In genomic region chr3:88274002-88274401, GRCm38 (mm10) we compare ENCODE assay signal across 18 mouse cellular contexts. TPM values are rescaled to one million over a fixed set of nuclear protein-coding genes. Genes with fewer than 3 reads are reported as not detected.
DNase-seq lines count a peak whose midpoint lies in the region; ATAC-seq and TF ChIP-seq lines count a peak whose summit lies in the region.
"Had no signal": no experiment of that assay in that cellular context is flagged by ENCODE, and none has a peak within 500 bp of the region (broad histone marks: within the 10 kb centered on the region; RNA-seq: fewer than 3 reads in every experiment).

No protein-coding gene starts in this region.

- peak; percentile 33; the same call in 1 of the 2 replicates for TF ChIP-seq CTCF in gastrocnemius, adult 2 months (IDR thresholded peaks at IDR 0.05)
- TF ChIP-seq CTCF in liver, embryonic 14.5 days (IDR thresholded peaks at IDR 0.05; ENCODE audit: low read depth) = peak; percentile 50
- TF ChIP-seq CTCF in cortical plate, adult 2 months (IDR thresholded peaks at IDR 0.05; ENCODE audit: extremely low read depth, insufficient read depth, low read length) = 0 out of 2 replicates have a peak, but pooled peaks have one; percentile 8

- no peaks in the 10 kb centered on the region for H3K9me3 ChIP-seq in liver, embryonic 14.5 days (ENCODE audit: control insufficient read depth, low read length)
- H3K9me3 ChIP-seq: embryonic facial prominence, embryonic 12.5 days; midbrain, embryonic 10.5 days had no signal

- TF ChIP-seq POLR2A in cortical plate, adult 2 months (IDR thresholded peaks at IDR 0.05; ENCODE audit: extremely low read depth, insufficient read depth, low read length) = no peak

- no peak overlapping the region for H3K9ac ChIP-seq in liver, embryonic 14.5 days (replicated peaks)
- H3K9ac ChIP-seq: embryonic facial prominence, embryonic 12.5 days had no signal

- DNase-seq in gastrocnemius, adult 2 months = no peak
- no peak for DNase-seq in gastrocnemius, adult 8-10 months (ENCODE audit: low spot score in 2 of 2)
- DNase-seq in liver, embryonic 14.5 days (ENCODE audit: low read depth in 3 of 3, low spot score in 3 of 3) = no peak
- DNase-seq in liver = no peak
- DNase-seq in ES-CJ7 (ENCODE audit: low read depth, low spot score) = peak; percentile 75
- DNase-seq in adrenal gland, adult 18-20 months (ENCODE audit: low spot score in 2 of 2) = no peak
- DNase-seq in spleen, adult 18-20 months = no peak
- DNase-seq: adrenal gland, postnatal 14 days; cerebellum, postnatal 36 days; kidney, postnatal 25 days; layer of hippocampus, postnatal 36 days; right cerebral cortex, postnatal 25 days; thymus, postnatal 25 days had no signal

- no peak for ATAC-seq in liver, embryonic 14.5 days (ENCODE audit: insufficient read depth)

- TF ChIP-seq EP300 in liver, embryonic 14.5 days (IDR thresholded peaks at IDR 0.05; ENCODE audit: low read depth) = no peak

- intact Hi-C loops in gastrocnemius, adult 2 months (cut with DNase I) = no loop called here

- WGBS in liver, embryonic 14.5 days (ENCODE audit: insufficient replicate concordance) = 71% methylated on average over 4 of the region's 4 CpGs

- no peaks in the 10 kb centered on the region for H3K27me3 ChIP-seq in liver, embryonic 14.5 days (ENCODE audit: control insufficient read depth, insufficient read depth, low read length)
- H3K27me3 ChIP-seq: embryonic facial prominence, embryonic 12.5 days had no signal

- H3K4me2 ChIP-seq in liver, embryonic 14.5 days (ENCODE audit: low read depth) = no peak overlapping the region
- H3K4me2 ChIP-seq: embryonic facial prominence, embryonic 12.5 days had no signal

- no peaks in the 10 kb centered on the region for H3K36me3 ChIP-seq in liver, embryonic 14.5 days (replicated peaks; ENCODE audit: control insufficient read depth, insufficient read depth, low read depth)
- H3K36me3 ChIP-seq: embryonic facial prominence, embryonic 12.5 days; midbrain, embryonic 10.5 days had no signal

- no peaks in the 10 kb centered on the region for H3K4me1 ChIP-seq in liver, embryonic 14.5 days (replicated peaks; ENCODE audit: control insufficient read depth in 2 of 2, insufficient read depth in 2 of 2, low read length in 1 of 2)
- no peaks in the 10 kb centered on the region for H3K4me1 ChIP-seq in cortical plate, adult 2 months (ENCODE audit: control insufficient read depth, insufficient read depth, low read length)
- H3K4me1 ChIP-seq: embryonic facial prominence, embryonic 12.5 days; midbrain, embryonic 10.5 days had no signal

- H3K4me3 ChIP-seq in gastrocnemius, adult 2 months = no peak overlapping the region
- no peak overlapping the region for H3K4me3 ChIP-seq in liver, embryonic 14.5 days (ENCODE audit: insufficient read depth in 1 of 2, low read depth in 2 of 2, low read length in 2 of 2)
- no peak overlapping the region for H3K4me3 ChIP-seq in cortical plate, adult 2 months (ENCODE audit: insufficient read depth, low read length)
- H3K4me3 ChIP-seq: embryonic facial prominence, embryonic 12.5 days; midbrain, embryonic 10.5 days had no signal

- no peak overlapping the region for H3K27ac ChIP-seq in gastrocnemius, adult 2 months
- H3K27ac ChIP-seq in liver, embryonic 14.5 days = no peak overlapping the region
- H3K27ac ChIP-seq in cortical plate, adult 2 months (ENCODE audit: insufficient read depth, low read length) = no peak overlapping the region
- H3K27ac ChIP-seq: embryonic facial prominence, embryonic 12.5 days; midbrain, embryonic 10.5 days had no signal

RNA-seq across cellular contexts. Expression of gene Gm38392, which starts 13.0 kb away (rescaled TPM):
- total RNA-seq in gastrocnemius, adult 2 months (2021) = under 1 TPM; 0.74 to 0.95 TPM
- 1 to 10 TPM in 1 of 4 experiments, under 1 TPM in 3; 0.72 to 2.2 (median 0.81) TPM for total RNA-seq in gastrocnemius, adult 8-10 months (2022)
- not detected in 2 replicates for polyA plus RNA-seq in liver, embryonic 14.5 days (2012; rRNA removed)
- not detected in 2 replicates for polyA plus RNA-seq in liver, embryonic 14.5 days (2014; fragmentation: Nextera tagmentation; extraction: Ambion mirVana)
- 0.08 TPM in 1 of 2 replicates, not detected in the other for polyA plus RNA-seq in cortical plate, adult 2 months (2012; rRNA removed)
- total RNA-seq in adrenal gland, adult 18-20 months (2021) = 1 to 10 TPM in 1 of 2 experiments, under 1 TPM in 1; 0.58 to 1.0 TPM
- polyA plus RNA-seq: embryonic facial prominence, embryonic 12.5 days; midbrain, embryonic 10.5 days had no signal

RNA-seq across cellular contexts. Expression of gene Rhbg, which starts 19.5 kb away (rescaled TPM):
- total RNA-seq in gastrocnemius, adult 2 months (2021) = not detected
- not detected for total RNA-seq in gastrocnemius, adult 8-10 months (2022)
- polyA plus RNA-seq in liver, embryonic 14.5 days (2012; rRNA removed) = 5.6 and 7.8 TPM in 2 replicates
- polyA plus RNA-seq in liver, embryonic 14.5 days (2014; fragmentation: Nextera tagmentation; extraction: Ambion mirVana) = 7.6 and 8.0 TPM in 2 replicates
- polyA plus RNA-seq in cortical plate, adult 2 months (2012; rRNA removed) = not detected in 2 replicates
- 10 to 100 TPM; 11.2 to 17.8 TPM for total RNA-seq in adrenal gland, adult 18-20 months (2021)
- total RNA-seq: heart, adult 8-10 months; heart, postnatal 25 days; layer of hippocampus, postnatal 36 days had no signal
- polyA plus RNA-seq: midbrain, embryonic 10.5 days had no signal

RNA-seq across cellular contexts. Expression of gene Tsacc, which starts 22.8 kb away (rescaled TPM):
- total RNA-seq in gastrocnemius, adult 2 months (2021) = 1 to 10 TPM; 5.4 to 7.3 TPM
- 1 to 10 TPM; 2.6 to 7.3 (median 6.1) TPM for total RNA-seq in gastrocnemius, adult 8-10 months (2022)
- polyA plus RNA-seq in liver, embryonic 14.5 days (2012; rRNA removed) = 2.3 and 2.5 TPM in 2 replicates
- polyA plus RNA-seq in liver, embryonic 14.5 days (2014; fragmentation: Nextera tagmentation; extraction: Ambion mirVana) = 3.7 and 4.6 TPM in 2 replicates
- polyA plus RNA-seq in cortical plate, adult 2 months (2012; rRNA removed) = 3.3 and 5.0 TPM in 2 replicates
- total RNA-seq in adrenal gland, adult 18-20 months (2021) = 1 to 10 TPM; 8.1 to 9.6 TPM

RNA-seq across cellular contexts. Expression of gene Cct3, which starts 22.9 kb away (rescaled TPM):
- total RNA-seq in gastrocnemius, adult 2 months (2021) = 100 to 1,000 TPM in 1 of 2 experiments, 10 to 100 TPM in 1; 96.7 to 119 TPM
- total RNA-seq in gastrocnemius, adult 8-10 months (2022) = 100 to 1,000 TPM in 1 of 4 experiments, 10 to 100 TPM in 3; 91.1 to 102 (median 92.6) TPM
- polyA plus RNA-seq in liver, embryonic 14.5 days (2012; rRNA removed) = 121 and 179 TPM in 2 replicates
- 269 and 292 TPM in 2 replicates for polyA plus RNA-seq in liver, embryonic 14.5 days (2014; fragmentation: Nextera tagmentation; extraction: Ambion mirVana)
- polyA plus RNA-seq in cortical plate, adult 2 months (2012; rRNA removed) = 151 and 165 TPM in 2 replicates
- total RNA-seq in adrenal gland, adult 18-20 months (2021) = 100 to 1,000 TPM; 343 to 351 TPM

RNA-seq across cellular contexts. Expression of gene Glmp, which starts 50.8 kb away (rescaled TPM):
- 10 to 100 TPM; 39.0 to 39.8 TPM for total RNA-seq in gastrocnemius, adult 2 months (2021)
- total RNA-seq in gastrocnemius, adult 8-10 months (2022) = 10 to 100 TPM; 34.5 to 39.4 (median 37.9) TPM
- polyA plus RNA-seq in liver, embryonic 14.5 days (2012; rRNA removed) = 29.2 and 31.1 TPM in 2 replicates
- 51.6 and 52.4 TPM in 2 replicates for polyA plus RNA-seq in liver, embryonic 14.5 days (2014; fragmentation: Nextera tagmentation; extraction: Ambion mirVana)
- polyA plus RNA-seq in cortical plate, adult 2 months (2012; rRNA removed) = 90.9 and 97.3 TPM in 2 replicates
- 100 to 1,000 TPM; 183 to 220 TPM for total RNA-seq in adrenal gland, adult 18-20 months (2021)

Comparison
In these comparisons a context has a peak if more than half of its experiments do, and no peak if none do; other contexts are left out.
1. RNA of gene Rhbg, which starts 19.5 kb away (total RNA-seq): 11.2 to 17.8 TPM in adrenal gland, adult 18-20 months; not detected in gastrocnemius, adult 2 months and not detected in gastrocnemius, adult 8-10 months; every median in the first group is over 10 times any median in the second.
2. Peak in every context shown above with its lines, with median percentiles within 50 percentile points of each other: CTCF ChIP-seq.